Mouse (Mus musculus) left cerebral cortex, adult 8-10 months (tissue): ENCODE results near the gene Dpf3. TPM values are rescaled to one million over a fixed set of nuclear protein-coding genes. Genes with fewer than 3 reads are reported as not detected.
A peak's percentile ranks its signal among the peaks of the same experiment; 100 is the strongest.

Experiments used
- DNase-seq, 2 experiments: peaks; one replicate each; pipeline ENCODE4 v3.0.0; 2022; ENCODE audit warnings: low spot score in 2 of 2
- total RNA-seq, 4 experiments: library from RNA; stranded (reverse); gene quantifications; 2 replicates each; pipeline ENCODE4 v1.2.4; 2022

Gene Dpf3
- 1 to 10 TPM; 4.0 to 8.0 (median 5.8) TPM for total RNA-seq

DNA sequence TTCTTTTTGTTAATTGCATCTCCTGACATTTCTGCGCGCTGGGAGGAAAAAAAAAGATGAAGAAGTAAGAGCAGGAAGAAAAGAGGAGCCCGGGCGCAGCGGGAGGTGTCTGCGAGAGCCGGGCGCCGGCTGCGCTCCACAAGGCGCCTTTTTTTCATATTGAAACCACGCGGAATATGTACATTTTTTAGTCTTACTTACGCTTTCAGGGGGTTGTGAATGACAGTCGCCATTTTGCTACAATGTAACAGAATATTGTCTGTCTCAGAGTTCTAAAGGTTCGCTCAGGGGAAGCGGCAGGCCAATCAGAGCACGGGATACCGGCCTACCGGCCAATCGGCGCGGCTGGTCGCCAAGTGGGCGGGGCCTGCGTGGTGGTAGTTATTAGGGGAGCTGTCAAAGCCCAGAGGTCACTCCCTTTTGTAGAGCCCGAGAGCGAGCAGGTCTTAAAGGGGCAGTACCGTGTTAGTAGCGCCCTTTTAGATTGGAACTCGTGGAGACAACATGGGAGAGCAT, at the start of gene Dpf3:
Gene Dpf3 (minus strand): TSS at position 241 of the 516 bp plus-strand sequence.
- DNase-seq: peak; percentile 91 to 97

DNA sequence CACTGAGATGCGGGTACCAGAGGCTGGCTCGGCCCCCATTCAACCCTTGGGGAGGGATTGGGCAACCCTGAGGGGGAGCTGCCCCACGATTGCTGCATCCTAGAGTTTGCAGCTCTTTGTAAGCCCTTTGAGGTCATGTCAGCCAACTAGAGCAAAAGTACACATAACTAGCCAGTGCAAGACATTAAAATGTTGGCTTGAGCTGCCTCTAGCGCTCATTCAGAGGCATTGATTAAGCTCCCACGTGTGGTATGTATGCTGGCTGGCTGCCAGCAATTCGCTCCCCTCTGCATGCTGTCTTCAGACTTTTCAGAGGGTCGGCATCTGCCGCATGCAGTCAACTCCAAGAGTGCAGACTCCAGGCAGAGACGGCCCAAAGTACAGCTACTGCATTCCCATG, 48.5 kb upstream of the Dpf3 start:
- no peak for DNase-seq

- DNase-seq: no peak
Measured at GRCm38 (mm10) chr12:83535428-83535827, 47.9 kb upstream of the Dpf3 start.

DNA sequence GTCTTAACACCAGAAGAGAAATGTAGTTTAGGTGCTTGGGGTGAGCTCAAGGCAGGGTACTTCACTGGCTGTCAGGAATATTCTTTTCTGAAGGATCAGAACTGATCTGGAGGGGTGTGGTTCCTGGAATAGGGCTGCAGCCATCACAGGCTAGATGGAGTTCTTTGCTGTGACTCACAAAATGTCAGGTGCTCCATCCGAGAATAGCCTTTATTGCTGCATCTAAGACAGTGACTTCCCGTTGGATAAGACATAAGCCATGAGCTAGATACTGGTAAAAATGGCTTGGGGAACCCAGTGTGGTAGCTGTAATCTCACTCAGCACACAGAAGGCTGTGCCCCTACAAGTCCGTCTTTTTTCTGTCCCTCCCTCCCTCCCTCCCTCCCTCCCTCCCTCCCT, 46.7 kb upstream of the Dpf3 start:
- DNase-seq: no peak

- DNase-seq: no peak
Measured at GRCm38 (mm10) chr12:83532966-83533365, 45.5 kb upstream of the Dpf3 start.

- no peak for DNase-seq
Measured at GRCm38 (mm10) chr12:83531992-83532391, 44.5 kb upstream of the Dpf3 start.

- no peak for DNase-seq
Measured at GRCm38 (mm10) chr12:83528665-83529064, 41.1 kb upstream of the Dpf3 start.

DNA sequence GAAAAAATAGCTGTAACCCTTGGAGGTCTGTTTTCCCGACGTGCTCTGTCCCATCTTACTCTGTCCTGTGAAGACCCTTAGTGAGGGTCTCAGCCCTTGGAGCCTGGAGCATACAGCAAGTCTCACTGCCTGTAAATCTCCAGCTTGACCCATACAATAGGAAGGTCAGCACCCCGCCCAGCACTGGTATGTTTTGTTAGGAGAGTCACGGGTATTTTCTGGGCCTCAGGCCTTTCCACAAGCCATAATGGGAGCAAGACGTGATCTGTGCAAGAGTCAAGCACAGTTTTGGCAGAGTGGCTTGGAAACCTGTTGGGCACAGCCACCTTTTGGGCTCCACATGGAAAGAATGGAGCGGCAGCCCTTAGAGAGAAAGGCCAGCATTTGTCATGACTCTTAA, 40.3 kb upstream of the Dpf3 start:
- DNase-seq: no peak

- no peak for DNase-seq
Measured at GRCm38 (mm10) chr12:83525822-83526544, 38.5 kb upstream of the Dpf3 start.

- no peak for DNase-seq
Measured at GRCm38 (mm10) chr12:83524329-83524728, 36.8 kb upstream of the Dpf3 start.

GRCm38 (mm10) chr12:83523892-83524291, 36.4 kb upstream of the Dpf3 start:
- no peak for DNase-seq

GRCm38 (mm10) chr12:83523056-83523455, 35.5 kb upstream of the Dpf3 start:
- no peak for DNase-seq

DNA sequence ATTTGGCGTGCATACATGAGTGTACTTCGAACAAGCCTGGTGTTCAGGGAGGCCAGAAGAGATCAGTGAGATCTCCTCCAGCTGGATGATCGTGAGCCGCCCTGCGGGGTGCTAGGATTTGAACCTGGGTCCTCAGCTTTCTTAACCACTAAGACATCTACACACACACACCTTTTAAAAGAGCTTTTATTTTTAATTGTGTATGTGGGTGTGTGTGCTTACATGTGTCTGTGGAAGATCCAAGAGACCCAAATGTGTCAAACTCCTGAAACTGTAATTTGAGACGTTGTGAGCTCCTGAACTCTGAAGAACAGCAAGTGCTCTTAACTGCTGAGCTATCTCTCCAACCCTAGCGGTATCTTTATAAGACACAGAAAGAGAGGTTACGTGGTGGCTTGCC, 33.6 kb upstream of the Dpf3 start:
- DNase-seq: no peak

- DNase-seq: peak; percentile 94 to 96
Measured at GRCm38 (mm10) chr12:83520311-83520890, 32.9 kb upstream of the Dpf3 start, which contains the start of gene Dcaf4. TSS of gene Dcaf4 (plus strand) at chr12:83520466.

GRCm38 (mm10) chr12:83517580-83517979, 30.1 kb upstream of the Dpf3 start:
- DNase-seq: no peak

DNA sequence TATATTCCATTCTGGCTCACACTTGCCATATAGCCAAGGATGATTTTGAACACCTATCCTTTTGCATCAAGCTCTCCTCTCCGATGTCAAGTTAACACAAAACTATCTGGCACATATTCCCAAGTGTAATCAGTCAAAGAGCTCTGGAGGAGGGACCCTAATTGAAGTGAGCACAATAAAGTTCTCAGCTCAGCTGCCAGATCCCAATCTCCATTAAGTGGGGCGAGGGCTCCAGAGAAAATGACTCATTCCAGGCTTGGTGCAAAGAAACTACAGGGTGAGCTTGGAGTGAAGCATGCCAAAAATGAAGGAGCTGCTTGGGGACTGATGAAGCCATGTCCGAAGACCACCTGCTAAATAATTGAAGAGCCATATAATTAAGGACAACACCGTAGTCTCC, 26.7 kb upstream of the Dpf3 start:
- no peak for DNase-seq

GRCm38 (mm10) chr12:83513185-83513584, 25.7 kb upstream of the Dpf3 start:
- DNase-seq: no peak

DNA sequence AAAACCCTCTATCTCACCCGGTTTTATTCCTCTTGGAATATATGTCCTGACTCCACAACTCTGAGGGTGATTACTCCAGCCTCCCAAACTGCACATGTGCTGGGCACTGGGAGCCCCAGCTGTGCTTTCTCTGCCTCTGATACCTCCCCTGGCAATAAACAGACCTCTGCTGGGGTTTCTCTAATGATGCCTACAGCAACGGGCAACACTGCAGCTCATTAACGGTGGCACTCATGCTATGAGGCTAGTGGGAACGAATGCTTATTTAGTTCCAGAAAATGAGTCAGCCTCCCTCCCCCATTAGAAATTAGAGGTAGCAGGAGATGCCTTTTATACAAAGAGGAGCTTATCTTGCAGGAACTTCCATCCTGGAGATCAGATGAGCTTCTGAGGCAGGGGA, 25.3 kb upstream of the Dpf3 start:
- DNase-seq: no peak

- DNase-seq: no peak
Measured at GRCm38 (mm10) chr12:83510586-83510985, 23.1 kb upstream of the Dpf3 start.

DNA sequence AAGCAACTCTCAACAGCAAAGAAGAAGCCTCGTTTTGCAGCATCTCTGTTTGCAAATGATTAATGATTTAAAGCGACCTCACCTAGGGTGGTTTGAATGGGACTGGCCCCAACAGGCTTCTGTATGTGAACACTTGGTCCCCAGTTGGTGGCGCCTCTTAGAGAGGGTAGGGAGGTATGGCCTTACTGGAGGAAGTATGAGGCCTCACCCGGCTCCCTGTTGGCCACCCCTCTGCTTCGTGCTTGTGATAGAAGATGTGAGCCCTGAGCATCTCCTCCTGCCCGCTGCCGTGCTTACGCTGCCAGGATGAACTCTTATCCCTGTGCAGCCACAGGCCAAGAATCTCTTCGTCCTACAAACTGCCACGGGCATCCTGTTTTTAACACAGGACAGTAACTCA, 19.0 kb upstream of the Dpf3 start:
- DNase-seq: no peak

DNA sequence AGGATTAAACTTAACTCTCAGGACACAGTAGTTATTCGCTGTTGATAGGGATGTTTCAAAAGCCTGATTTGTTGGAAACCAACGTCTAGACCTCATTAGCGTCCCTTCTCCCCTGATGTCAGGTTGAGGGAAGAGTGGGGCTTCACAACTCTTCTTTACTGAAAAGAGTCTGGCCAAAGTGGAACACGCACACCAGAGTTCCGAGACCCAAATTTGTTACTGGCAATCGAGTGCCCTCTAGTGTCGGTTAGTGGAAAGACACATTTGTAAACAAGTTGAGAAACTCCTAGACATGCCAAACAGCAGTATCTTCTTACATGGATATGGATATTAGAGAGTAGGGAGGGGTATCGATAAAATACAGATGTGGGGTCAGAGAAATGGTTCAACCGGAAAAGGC, 14.7 kb upstream of the Dpf3 start:
- DNase-seq: no peak

DNA sequence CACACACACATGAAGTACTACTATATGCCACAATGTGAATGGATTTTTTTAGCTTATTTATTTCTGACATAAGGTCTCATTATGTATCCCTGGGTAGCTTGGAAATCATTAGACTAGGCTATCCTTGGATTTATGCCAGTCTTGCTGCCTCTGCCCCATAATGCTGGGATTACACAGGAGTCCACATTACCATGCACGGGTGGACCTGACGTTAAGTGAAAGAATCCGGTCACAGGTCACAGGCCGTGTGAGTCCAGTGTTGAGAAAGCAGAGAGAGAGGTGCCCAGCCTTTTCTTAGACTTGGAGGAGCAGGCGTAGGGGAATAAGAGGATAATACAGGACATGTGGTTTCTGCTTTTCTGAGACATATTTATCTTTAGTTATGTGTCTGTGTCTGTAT, 11.7 kb upstream of the Dpf3 start:
- no peak for DNase-seq

GRCm38 (mm10) chr12:83497959-83498358, 10.4 kb upstream of the Dpf3 start:
- no peak for DNase-seq
